Mouse (Mus musculus) kidney, adult 9 months (tissue): ENCODE results near the gene Gm10337.

Experiments used
- DNase-seq: peaks from one replicate; pipeline ENCODE4 v3.0.0; 2022

Gene Gm10337

DNA sequence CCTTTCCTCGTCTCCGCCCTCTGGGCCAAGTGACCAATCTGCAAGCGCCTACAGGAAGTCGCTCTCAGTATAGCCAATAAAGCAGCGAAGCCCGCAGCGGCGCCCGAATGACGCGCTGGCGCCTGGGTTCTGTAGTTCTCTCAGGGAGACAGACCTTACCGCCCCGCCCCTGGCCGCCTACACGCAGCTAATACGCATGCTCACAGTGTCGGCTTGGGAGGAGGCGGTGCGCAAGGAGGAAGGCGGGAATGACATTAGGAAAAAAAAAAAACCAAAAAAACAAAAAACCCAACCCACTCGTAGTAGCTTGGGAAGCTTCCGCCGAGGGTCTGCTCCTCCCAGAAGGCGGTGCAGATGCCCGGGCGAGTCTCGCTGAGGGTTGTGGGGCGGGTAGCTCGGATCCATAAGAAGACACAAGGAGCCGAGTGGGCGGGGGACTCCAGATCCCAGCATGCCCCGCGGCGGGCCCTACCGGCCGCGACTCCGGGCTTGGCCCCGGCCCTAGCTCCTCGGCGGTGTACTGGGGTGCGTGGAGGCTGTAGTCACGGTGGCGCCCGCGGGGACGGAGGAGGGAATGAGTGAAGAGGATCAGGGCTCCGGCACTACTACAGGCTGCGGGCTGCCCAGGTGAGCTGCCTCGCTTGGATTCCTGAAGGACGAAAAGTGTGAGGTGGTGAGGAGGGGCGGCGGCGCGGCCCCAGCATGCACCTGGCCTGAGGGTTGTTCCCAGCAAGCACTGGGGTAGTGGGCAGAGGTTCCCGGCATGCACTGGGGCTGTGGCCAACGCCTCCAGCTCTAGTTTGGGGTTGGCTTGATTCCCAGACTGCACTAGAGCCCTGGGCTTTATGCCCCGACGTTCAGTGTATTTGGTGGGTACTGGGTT is 14.7 kb downstream of the Gm10337 start, which contains the start of gene Tarbp2:
Tarbp2 (plus strand) TSS at position 217 of the 883 bp plus-strand sequence.
- peak; percentile 100 for DNase-seq

DNA sequence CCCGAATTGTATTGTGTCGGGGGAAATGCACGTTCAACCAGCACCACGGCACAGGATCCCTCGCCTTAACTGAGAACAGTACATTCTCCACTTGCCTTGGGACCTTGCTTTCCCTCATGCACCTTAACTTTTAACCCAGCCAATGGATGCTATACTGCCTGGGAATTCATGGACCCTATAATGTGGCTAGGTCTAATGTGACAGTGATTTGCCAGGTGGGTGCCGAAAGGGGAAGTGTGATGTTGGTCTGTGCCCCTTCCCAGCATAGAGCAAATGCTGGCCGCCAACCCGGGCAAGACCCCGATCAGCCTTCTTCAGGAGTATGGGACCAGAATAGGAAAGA is 15.3 kb downstream of the Gm10337 start:
- no peak for DNase-seq

DNA sequence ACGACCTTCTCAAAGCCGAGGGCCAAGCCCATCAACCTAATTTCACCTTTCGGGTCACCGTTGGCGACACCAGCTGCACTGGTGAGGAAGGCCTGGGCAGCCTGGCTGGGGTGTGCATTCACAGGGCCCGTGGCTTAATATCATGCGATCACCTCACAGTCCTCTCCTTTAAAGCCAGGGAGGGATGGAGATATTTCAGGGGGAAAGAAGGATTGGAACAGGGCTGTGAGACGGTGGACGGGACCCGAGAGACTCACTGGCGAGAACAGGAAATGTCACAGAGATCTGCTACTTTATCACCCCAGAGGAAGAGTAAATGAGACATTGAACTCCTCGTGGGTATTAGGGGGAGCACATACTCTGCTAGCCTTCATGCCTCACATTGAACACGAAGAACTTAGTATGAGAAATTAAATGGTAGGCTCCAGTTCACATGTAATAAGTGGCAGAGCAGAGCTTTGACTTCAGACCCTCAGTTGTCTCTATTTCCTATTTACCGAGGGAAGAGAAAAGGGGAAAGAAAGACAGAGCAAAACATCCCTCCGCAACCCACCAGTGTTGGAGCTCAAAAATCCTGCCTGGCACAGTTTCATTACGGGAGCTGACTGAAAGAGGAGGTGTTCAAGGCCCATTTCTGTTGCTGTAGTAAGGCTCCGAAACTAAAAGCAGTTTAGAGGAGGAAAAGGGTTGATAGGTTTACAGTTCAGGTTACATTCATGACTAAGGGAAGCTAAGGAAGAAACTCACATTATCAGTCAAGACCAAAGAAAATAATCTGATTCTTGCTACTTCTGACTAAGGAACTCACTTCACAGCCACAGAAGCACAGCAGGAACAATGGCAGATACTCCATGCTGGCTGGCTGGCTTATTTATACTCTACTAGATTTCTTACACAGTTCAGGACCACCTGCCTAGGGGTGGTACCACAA is 16.0 kb downstream of the Gm10337 start:
- DNase-seq: no peak

DNA sequence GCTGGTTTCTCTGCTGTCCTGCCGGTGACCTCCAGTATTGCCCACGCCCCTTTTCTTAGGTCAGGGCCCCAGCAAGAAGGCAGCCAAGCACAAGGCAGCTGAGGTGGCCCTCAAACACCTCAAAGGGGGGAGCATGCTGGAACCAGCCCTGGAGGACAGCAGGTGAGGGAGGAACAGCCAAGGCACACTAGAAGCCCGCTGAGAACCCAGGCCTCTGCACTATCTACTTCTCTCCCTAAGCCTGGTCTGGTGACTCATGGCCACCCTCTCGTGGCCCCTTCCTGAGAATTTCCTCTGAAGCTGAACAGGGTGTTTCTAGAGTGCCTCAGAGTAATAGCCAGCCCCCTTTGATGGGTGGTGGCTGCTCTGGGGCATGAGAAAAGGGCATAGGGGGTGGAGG is 16.9 kb downstream of the Gm10337 start:
- DNase-seq: no peak

DNA sequence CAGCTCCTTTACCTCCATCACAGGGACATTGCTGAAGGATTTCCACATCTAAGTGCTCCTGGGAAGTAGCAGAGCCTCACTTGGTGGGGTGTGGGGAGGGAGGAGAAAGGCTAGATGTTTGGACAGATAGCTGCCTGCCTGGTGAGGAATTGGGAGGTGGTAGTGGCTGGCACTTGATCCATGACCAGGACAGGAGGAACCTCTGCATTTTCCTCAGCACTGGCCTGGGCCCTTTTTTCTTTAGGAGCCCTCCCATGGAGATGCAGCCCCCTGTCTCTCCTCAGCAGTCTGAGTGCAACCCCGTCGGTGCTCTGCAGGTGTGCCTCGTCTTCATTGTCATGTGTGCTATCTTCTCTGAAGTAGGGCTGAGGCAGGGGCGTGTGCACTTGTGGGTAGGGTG is 18.0 kb downstream of the Gm10337 start:
- DNase-seq: no peak

DNA sequence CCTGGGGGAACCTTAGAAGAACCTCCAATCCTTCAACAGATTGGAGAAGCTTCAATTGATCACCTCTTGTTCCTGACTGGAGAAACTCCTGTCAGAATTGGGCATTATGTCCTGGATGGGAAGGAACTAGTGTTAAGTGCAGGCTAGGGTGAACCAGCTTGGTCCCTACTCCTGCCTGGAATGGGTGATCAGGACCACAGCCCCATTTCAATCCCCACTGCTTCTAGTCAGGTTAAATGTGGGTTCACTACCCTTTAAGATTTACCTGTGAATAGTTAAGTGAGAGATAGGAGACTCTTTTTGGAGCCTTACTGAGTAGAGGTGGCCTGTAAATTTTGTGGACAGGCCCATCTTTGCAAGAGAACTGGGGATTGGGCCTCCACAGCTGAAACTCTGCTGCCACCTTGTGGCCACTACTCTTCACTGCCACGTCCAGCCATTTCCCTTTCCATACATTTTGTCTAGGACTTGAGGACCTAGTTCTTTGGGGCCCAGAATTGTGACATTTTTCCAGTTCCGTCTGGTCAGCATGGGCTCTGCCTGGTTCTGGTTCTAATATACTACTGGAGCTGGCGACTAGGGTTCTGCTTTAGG is 21.5 kb downstream of the Gm10337 start, which contains the start of gene Npff:
Npff (minus strand) TSS at position 51 of the 594 bp plus-strand sequence.
- DNase-seq: peak; percentile 74

DNA sequence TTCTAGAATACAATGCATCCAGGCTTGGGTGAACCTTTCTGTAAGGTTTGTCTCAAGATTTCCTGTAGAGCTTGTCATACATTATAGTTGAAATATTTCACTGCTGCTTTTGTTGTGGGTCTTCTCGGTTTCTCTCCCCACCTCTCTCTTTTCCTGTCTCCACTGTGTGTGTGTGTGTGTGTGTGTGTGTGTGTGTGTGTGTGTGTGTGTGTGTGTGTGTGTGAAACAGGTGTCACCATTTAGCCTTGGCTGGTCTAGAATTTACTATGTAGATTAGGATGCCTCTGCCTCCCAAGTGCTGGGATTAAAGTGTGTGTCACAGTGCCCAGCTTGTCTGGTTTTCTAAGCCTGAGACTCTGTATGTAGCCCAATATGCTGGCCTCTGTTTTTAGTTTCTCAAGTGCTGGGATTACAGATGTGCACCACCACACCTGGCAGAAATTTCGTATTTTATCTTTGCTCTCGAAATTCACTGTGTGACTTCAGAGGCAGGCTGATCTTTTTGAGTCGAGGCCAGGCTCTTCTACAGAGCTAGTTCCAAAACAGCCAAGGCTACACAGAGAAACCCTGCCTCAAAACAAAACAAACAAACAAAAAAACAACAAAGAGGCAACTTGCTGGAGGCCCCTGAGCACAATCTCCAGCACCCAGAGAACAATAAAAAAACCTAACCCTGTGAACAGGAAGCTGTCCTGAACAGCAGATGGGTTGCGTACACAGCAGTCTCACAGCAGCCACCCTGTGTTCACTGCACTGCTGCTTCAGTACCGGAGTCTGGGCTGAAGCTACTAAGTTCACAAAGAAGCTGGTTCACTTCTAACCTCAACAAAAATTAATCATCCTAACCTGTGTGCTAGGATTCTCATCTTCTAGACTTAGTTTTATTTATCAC is 22.8 kb downstream of the Gm10337 start:
- DNase-seq: no peak

DNA sequence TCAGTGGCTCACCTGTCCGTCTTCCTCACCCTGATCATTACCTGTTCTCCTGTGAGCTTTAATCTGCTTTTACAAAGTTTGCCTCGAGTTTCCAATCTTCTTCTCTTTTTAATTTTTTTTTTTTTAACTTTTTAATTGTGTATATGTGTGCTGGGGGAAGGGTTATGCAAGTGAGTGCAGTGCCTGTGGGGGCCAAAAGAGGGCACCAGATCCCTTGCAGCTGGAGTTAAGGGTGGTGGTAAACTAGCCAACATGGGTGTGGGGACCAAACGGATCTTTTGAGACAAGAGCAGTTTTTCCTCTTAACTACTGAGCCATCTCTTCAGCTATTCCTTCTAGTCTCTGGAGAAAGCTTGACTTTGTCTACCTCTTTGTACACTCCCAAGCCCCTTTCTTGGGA is 24.4 kb downstream of the Gm10337 start:
- no peak for DNase-seq

DNA sequence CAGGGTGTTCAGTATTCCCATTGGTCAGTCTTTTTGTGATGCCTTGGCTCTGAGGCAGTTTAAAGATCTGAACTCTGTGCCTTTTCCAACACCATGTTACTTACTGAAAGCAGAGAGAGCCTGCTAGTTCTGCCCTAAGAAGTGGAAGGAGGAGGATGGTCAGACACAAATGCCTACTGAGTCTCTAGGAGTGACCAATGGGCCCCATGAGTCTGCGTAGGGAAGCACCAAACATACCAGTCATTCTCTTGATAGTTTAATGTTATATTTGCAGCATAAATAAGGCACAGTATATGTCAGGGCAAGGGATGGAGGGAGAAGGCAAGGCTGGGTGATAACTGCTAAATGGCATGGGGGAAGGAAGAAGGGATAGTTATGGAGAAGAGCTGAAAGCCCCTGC is 24.9 kb downstream of the Gm10337 start:
- DNase-seq: no peak

DNA sequence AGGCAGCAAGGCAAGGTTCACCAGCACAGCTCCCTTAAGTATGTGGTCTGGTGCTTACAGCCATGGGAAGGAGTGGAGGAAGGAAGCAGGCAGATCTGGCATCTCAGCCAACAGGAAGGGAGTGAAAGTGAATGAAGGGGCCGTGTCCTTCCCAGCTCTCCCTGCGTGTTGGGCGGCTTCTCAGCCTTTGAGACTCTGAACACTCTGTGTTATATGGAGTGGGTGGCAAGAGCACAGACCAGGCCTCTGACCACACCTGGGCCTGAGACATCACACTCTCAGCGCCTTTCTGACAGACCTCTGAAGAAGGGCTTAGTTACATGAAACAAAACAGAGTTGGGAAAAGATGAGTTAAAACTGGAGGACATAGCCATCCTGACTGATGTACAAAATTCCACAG is 27.0 kb downstream of the Gm10337 start:
- DNase-seq: no peak

DNA sequence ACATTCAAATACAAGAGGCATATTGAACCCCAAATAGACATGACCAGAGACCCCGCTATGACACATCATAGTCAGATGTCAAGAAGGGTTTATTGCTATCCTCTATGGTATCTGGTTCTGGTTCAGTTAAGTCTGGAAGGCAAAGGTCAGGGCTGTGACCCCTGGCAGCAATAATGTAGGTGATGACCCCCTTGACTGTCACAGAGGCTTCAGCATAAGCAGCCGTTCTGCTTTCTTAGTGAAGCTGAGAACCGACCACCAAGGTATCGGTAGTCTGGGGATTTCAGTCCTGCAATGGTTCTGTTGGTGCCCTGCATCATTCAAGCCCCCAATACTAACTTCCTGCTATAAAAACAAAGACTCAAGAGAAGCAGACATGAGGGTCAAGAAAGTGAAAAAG is 28.1 kb downstream of the Gm10337 start:
- no peak for DNase-seq

DNA sequence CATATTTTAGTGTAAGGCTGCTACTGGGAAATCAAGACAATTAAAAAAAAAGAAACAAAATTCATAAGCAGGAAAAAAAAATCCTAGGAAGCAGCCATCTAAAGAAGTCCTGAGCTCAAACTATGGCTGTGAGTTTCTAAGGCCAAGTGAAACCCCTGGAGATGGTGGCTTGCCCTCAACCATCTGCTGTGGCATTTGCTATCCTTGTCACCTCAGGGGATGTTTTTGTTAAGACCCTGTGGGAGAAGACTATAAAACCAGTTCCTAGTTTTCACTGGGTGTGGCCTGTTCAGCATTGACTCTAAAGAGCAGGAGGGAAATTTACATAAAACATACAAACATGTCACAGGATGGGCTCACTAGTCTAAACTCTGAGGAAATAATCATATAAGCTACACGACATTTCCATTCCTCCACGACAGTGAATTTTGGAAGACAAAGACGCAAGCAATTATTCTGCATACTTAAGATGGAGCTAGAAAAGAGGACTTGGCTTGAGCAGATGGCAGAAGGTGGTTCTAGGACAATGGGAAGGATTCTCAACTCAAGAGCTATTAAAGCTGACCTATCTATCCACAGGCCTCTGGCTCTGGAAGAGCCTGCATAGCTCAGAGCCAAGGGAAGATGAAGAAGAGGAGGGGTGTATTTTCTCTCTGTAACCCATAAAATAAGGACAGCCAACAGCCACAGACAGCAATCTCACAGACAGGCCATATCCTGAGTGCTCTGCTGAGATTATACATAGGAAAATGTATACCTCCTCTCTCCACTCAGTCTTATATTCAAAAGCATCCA is 28.8 kb downstream of the Gm10337 start:
- no peak for DNase-seq

DNA sequence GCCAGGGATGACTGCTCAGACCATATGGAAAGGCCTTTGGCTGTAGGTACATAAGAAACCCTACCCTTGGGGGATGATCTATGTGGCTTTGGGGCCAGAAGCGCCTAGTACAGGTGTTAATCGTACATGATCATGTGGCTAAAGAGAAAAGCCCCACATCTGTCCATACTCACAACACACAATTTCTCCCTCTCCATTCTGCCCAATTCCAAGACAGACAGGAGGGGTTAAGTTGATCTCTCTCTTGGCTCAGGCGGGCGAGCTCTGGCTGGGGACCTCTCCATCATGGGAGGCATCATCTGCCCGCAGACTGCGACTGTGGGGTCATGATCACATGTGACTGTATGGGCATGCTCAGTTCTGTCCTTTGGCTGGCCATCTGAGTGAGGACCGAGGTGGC is 30.4 kb downstream of the Gm10337 start:
- DNase-seq: no peak

DNA sequence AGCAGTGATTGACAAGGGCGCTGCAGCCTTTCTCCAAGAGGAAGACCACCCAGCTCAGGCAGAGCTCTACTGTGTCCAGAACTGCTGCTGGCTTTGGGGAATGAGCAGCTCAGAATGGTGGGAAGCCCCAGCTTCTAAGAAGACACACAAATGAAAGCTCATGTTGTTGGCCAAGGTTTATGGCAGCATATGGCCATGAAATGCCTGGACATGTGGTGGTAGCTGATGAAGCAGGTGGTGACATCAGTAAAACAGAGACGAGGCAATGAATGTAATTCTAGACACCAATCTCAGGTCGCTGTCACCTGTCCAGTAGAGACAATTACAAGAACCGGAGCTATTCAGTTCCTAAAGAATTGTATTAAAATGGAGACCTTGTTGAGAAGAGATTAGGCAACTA is 41.3 kb downstream of the Gm10337 start:
- no peak for DNase-seq

DNA sequence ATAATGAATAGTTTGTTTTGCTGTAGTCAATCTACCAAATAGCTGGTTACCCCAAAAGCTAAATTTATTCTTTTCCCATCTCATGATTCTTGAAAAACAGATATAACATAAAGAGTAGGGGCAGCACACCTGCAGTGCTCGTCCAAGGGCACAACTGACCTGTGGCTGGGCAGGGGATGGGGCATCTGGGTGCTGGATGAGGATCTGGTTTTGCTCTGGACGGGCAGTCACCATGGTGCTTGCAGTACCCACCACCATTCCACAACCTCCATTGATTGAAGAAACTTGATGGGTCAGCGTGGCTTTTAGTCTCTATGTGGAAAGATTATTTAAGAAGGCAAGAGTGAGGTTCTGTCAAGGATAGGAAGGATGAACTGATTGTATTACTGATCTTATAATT is 42.7 kb downstream of the Gm10337 start:
- DNase-seq: no peak

DNA sequence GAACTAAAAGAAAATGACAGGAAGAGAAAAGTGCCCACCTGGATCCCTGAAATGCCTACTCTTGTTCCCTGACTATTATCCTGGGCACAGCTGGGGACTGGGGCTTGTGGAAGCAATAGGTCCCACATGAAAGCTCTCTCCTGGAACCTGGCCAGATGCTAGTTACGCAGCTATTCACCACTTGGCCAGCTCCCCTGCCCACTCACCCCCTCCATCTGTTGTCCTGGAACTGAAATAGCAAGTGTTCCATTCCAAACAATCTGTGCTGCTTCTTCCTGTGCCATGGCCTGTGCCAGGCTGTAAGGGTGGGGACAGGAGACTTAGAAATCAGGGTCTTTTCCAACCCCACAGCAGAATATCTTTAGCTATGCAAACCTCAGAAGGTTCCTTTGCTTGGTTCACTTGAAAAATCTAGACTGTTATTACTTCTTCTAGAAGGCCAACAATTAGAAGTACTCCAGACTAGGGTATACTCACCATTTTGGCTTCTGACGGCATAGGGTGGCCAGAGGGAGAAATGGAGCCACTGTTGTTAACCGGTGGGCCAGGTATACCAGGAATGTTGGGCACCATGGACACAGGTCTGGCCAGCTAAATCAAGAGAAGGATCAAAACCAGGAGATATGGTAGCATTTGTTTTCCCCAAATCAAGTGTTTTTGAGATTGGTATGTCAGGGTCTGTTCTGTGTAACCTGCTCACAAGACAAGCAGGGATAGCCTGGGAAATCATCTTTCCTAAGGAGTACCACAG is 43.3 kb downstream of the Gm10337 start:
- DNase-seq: peak; percentile 41

DNA sequence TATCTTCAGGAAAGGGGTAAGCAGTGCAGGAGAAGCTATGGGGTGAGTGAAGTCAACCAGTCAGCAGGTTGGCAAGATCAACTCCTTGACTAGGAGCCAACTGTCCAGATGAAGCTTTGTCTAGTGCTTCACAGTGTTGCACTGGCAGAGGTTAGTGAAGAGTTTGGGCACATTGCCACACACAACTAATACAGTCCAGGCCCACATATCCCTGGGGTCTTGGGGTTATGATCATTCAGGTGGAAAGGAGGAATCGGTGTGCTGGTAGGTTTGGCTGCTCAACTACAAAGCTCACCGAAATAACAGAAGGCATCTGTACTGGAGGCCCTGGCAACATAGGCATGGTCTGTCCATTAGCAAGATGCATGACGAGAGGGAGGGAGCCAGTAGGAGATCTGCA is 44.0 kb downstream of the Gm10337 start:
- DNase-seq: no peak

DNA sequence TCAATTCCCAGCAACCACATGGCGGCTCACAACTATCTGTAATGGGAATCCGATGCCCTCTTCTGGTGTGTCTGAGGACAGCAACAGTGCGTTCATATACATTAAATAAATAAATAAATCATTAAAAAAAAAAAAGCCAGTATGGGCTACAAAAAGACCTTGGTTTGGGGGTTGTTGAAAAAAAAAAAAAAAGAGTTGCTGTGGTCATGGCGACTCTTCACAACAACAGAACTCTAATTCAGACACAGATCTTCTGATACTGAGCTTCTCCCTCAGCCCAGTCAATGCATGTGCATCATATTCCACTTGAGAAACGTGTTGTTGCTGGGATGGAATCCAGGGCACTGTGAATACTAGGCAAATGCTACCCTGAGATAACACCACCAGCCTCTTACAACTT is 49.1 kb downstream of the Gm10337 start:
- DNase-seq: no peak
